Mouse (Mus musculus): Measurements from ENCODE around the gene B4gat1.
"Not testable (repeated sequence)": the region's sequence is repeated elsewhere in the genome, so short reads cannot be mapped to it uniquely, and the experiment has no call there.

Gene B4gat1

DNA sequence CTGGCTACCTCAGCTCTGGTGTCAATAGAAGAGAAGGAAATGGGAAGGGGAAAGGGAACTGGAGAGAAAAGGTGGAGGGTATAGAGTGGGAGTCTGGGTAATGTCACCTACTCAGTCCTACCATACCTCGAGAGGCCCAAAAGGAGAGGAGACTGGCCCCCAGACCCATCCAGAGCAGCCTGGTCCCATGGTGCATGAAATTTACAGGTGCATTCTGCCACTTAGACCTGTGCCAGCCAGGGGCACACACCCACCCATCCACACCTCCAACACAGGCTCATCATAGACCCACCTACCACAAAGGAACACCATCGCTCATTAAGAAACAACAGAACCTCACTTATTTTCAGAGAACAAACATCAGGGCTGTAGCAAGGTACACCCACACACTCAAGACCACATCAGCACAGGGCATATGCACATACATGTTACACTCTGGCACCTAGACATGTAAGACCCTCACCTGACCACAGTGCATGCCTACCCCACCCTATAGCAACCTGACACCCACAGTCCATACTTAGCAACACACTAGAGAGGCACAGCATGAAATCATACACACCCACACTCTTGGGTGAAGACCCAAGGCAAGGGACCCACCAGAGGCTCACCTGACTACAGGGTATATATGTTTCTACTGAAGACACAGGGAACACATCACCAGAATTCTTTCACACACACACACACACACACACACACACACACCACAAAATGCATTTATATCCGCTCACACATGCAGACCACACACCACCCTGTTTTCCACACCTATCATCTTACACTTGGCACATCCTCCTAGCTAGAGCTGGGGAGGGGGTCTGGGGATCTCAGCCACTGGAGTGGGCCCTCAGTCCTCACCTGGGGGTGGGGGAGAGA lies 45.6 kb downstream of the B4gat1 start:
- DNase-seq (ENCODE audit: low spot score in 2 of 2), result peak; percentile 42 to 60

DNA sequence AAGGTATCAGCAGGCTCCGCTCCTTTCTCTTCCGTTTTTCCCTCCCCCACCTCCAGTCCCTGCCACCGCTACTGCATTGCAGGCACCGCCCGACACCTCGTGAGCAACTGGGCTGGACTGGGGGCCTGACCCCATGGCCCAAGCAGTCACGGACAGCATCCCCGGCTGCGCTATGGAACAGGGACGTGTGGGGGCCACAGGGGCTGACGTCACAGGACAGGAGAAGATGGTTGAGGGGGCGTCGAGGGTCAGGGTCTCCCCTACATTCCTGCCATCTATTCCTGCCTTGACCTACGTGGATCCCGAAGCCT lies 46.2 kb downstream of the B4gat1 start:
- peak in 1 of 2 experiments; percentile 32 for DNase-seq (ENCODE audit: low spot score in 2 of 2)

- DNase-seq (ENCODE audit: low spot score in 2 of 2), result peak; percentile 31 to 35
Measured at GRCm38 (mm10) chr19:5085145-5085863, 46.7 kb downstream of the B4gat1 start, which contains the start of gene Tmem151a. Gene Tmem151a, minus strand, starts transcription at chr19:5085531.

DNA sequence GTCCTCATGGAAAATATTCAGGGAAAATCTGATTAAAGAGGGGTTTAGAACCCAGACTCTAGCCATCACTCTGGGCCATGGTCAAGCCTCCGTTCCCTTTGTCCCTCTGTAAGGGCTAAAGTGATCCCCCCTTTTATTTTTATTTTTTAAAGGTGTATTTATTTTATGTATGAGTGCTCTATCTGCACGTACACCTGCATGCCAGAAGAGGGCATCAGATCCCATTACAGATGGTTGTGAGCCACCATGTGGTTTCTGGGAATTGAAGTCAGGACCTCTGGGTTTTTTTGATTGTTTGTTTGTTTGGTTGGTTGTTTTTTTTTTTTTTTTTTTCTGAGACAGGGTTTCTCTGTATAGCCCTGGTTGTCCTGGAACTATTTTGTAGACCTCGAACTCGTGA lies 47.9 kb downstream of the B4gat1 start:
- DNase-seq (ENCODE audit: low spot score in 2 of 2), result not testable (repeated sequence)

DNA sequence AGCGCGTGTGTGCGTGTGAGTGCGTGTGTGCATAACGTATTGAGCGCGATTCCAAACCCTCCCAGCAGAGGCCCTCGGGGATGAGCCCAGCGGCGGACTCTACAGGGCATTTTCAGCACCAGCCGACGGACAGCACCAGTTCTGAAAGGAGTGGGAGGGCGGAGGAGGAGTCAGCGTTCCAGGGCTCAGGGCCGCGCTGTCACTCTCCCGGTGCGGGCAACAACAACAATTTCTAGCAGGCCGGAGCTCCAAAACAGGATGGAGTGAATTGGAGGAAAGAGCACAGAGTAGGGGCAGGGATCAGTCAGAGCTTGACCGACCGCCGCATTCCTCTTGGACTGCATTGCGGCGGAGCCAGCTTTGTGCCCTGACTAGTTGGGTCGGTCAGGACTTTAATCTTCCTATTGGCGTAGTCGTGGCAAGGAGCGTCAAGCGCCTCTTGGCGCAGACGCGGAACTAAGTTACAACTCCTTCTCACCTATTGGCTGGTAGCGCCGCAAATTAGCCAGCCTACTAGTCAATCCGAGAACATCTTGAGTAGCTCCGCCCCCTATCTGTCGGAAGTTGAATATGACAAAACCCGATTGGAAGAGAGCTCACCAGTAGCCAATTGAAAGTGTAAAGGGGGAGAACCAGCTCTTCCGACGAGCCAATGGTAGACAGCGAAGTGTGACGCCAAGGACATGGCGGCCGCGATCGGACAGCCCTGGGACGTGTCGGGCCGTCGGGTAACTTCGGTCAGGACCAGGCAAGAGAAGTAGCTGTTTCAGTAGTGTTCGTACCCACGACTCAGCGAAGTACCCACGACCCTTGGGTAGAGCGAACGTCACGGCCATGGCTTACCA lies 49.5 kb downstream of the B4gat1 start, which contains the start of gene Yif1a:
Gene Yif1a, plus strand, starts transcription at position 655 of the 845 bp plus-strand sequence.
- DNase-seq (ENCODE audit: low spot score in 2 of 2), result peak; percentile 94

DNA sequence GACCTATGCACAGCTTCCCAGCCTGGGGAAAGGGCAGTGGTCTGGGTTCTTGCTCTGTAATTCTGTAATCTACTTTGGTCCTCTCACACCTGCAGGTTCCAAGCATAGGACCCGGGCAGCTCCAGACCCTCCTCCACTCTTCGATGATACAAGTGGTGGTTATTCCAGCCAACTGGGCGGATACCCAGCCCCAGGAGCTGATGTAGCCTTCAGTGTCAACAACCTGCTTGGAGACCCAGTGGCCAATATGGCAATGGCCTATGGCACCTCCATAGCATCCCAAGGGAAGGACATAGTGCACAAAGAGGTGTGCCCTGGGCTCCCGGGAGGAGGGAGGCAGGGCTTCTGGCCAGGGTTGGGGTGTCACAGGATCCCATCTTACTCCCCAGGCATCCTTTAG lies 50.7 kb downstream of the B4gat1 start:
- no peak for DNase-seq (ENCODE audit: low spot score in 2 of 2)

Data from natural killer cell, adult 2 months (primary cell).